Comparison of ENCODE assay signal across 10 mouse cellular contexts in the genomic region with DNA sequence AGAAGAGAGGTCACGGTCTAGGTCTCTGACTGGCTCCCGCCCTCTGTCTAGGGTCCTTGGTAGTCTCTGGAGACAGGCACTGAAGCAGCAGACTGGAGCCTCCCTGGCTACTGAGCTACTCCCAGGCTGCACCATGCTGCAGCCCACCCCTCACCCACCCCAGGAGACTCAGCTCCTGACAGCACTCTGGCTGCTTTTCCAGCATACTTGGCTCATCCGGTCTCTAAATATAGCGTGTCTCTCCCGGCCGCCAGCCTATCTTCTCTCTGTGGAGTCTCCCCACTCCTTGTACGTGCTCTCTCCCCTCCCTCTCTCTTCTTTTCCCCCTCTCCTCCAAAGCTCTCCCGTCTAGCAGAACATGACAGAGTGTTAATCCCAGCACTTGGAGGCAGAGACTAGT. TPM values are rescaled to one million over a fixed set of nuclear protein-coding genes. Genes with fewer than 3 reads are reported as not detected.
DNase-seq lines count a peak whose midpoint lies in the region; ATAC-seq and TF ChIP-seq lines count a peak whose summit lies in the region.
"Had no signal": no experiment of that assay in that cellular context is flagged by ENCODE, and none has a peak within 500 bp of the region (broad histone marks: within the 10 kb centered on the region; RNA-seq: fewer than 3 reads in every experiment).

No protein-coding gene starts in this region.

- no peak for TF ChIP-seq POLR2A in thymus, adult 2 months (IDR thresholded peaks at IDR 0.05; ENCODE audit: control insufficient read depth, extremely low read depth, insufficient read depth, low read length, poor library complexity)

- H3K27me3 ChIP-seq in forebrain, embryonic 14.5 days (replicated peaks; ENCODE audit: control insufficient read depth, insufficient read depth, low read length), result 0 out of 2 replicates have a peak, but pooled peaks cover 3% of the 10 kb centered on the region
- H3K27me3 ChIP-seq in forebrain, embryonic 12.5 days, result peaks cover 26% of the 10 kb centered on the region
- H3K27me3 ChIP-seq in intestine, postnatal 0 days (replicated peaks; ENCODE audit: control insufficient read depth, insufficient read depth, low read length), result no peaks in the 10 kb centered on the region; the same call in 1 of the 2 replicates
- H3K27me3 ChIP-seq in stomach, postnatal 0 days (ENCODE audit: control insufficient read depth, insufficient read depth, low read length), result no peaks in the 10 kb centered on the region
- no peaks in the 10 kb centered on the region; the same call in 1 of the 2 replicates for H3K27me3 ChIP-seq in thymus, adult 2 months (ENCODE audit: control insufficient read depth, insufficient read depth, low read length)

- H3K4me2 ChIP-seq in forebrain, embryonic 14.5 days (ENCODE audit: low read length), result no peak overlapping the region
- no peak overlapping the region for H3K4me2 ChIP-seq in forebrain, embryonic 12.5 days
- 0 out of 2 replicates have a peak overlapping the region, but pooled peaks have one; percentile 6 for H3K4me2 ChIP-seq in intestine, postnatal 0 days (replicated peaks; ENCODE audit: low read depth)
- no peak overlapping the region for H3K4me2 ChIP-seq in stomach, postnatal 0 days (replicated peaks; ENCODE audit: low read depth)

- TF ChIP-seq CTCF in intestine, postnatal 0 days (IDR thresholded peaks at IDR 0.05; ENCODE audit: low read depth), result no peak
- TF ChIP-seq CTCF in stomach, postnatal 0 days (IDR thresholded peaks at IDR 0.05; ENCODE audit: low read depth), result no peak
- TF ChIP-seq CTCF in thymus, adult 2 months (IDR thresholded peaks at IDR 0.05; ENCODE audit: borderline replicate concordance, control insufficient read depth, extremely low read depth, insufficient read depth, low read length, poor library complexity), result no peak

- no peak for TF ChIP-seq EP300 in stomach, postnatal 0 days (optimal IDR thresholded peaks at IDR 0.05)

- H3K27ac ChIP-seq in forebrain, embryonic 14.5 days (ENCODE audit: low read depth, low read length), result peak overlapping the region; percentile 75
- no peak overlapping the region for H3K27ac ChIP-seq in forebrain, embryonic 12.5 days
- no peak overlapping the region for H3K27ac ChIP-seq in intestine, postnatal 0 days (ENCODE audit: low read depth, low read length)
- 0 out of 2 replicates have a peak overlapping the region, but pooled peaks have one; percentile 45 for H3K27ac ChIP-seq in stomach, postnatal 0 days (replicated peaks)
- H3K27ac ChIP-seq in thymus, adult 2 months (ENCODE audit: control insufficient read depth, insufficient read depth, low read length), result no peak overlapping the region

- H3K9me3 ChIP-seq in forebrain, embryonic 14.5 days (replicated peaks; ENCODE audit: control insufficient read depth, low read length), result no peaks in the 10 kb centered on the region
- peaks cover 7% of the 10 kb centered on the region; the same call in 1 of the 2 replicates for H3K9me3 ChIP-seq in forebrain, embryonic 12.5 days
- no peaks in the 10 kb centered on the region for H3K9me3 ChIP-seq in intestine, postnatal 0 days (ENCODE audit: control insufficient read depth)
- no peaks in the 10 kb centered on the region for H3K9me3 ChIP-seq in stomach, postnatal 0 days (ENCODE audit: control insufficient read depth, low read length)

- H3K9ac ChIP-seq in forebrain, embryonic 14.5 days (ENCODE audit: low read length), result peak overlapping the region; percentile 6; the same call in 1 of the 2 replicates
- no peak overlapping the region for H3K9ac ChIP-seq in forebrain, embryonic 12.5 days
- no peak overlapping the region for H3K9ac ChIP-seq in intestine, postnatal 0 days (ENCODE audit: low read depth, low read length)
- peak overlapping the region; percentile 3; the same call in 1 of the 2 replicates for H3K9ac ChIP-seq in stomach, postnatal 0 days (ENCODE audit: low read length)

- peak; percentile 76; the same call in 1 of the 2 replicates for ATAC-seq in forebrain, embryonic 14.5 days
- ATAC-seq in forebrain, embryonic 12.5 days (ENCODE audit: low FRiP score), result no peak
- ATAC-seq in intestine, postnatal 0 days, result no peak
- peak; percentile 43; the same call in 1 of the 2 replicates for ATAC-seq in stomach, postnatal 0 days (ENCODE audit: low FRiP score, low TSS enrichment)

- WGBS in forebrain, embryonic 14.5 days, result 62% methylated on average over 8 of the region's 8 CpGs
- 71% methylated on average over 8 of the region's 8 CpGs for WGBS in forebrain, embryonic 12.5 days
- 47% methylated on average over 8 of the region's 8 CpGs for WGBS in intestine, postnatal 0 days
- 31% methylated on average over 8 of the region's 8 CpGs for WGBS in stomach, postnatal 0 days
- WGBS in thymus, adult 2 months, result 86% methylated on average over 8 of the region's 8 CpGs

- no peaks in the 10 kb centered on the region for H3K36me3 ChIP-seq in forebrain, embryonic 14.5 days (ENCODE audit: control insufficient read depth, insufficient read depth, low read length)
- no peaks in the 10 kb centered on the region for H3K36me3 ChIP-seq in forebrain, embryonic 12.5 days (replicated peaks)
- no peaks in the 10 kb centered on the region for H3K36me3 ChIP-seq in intestine, postnatal 0 days (ENCODE audit: control insufficient read depth, insufficient read depth)
- H3K36me3 ChIP-seq in stomach, postnatal 0 days (ENCODE audit: control insufficient read depth, insufficient read depth, low read length), result no peaks in the 10 kb centered on the region
- H3K36me3 ChIP-seq in thymus, adult 2 months (ENCODE audit: control insufficient read depth, insufficient read depth, low read length), result no peaks in the 10 kb centered on the region

- no peak overlapping the region for H3K4me3 ChIP-seq in forebrain, embryonic 14.5 days (ENCODE audit: low read depth, low read length)
- no peak overlapping the region for H3K4me3 ChIP-seq in forebrain, embryonic 12.5 days (replicated peaks)
- no peak overlapping the region for H3K4me3 ChIP-seq in intestine, postnatal 0 days (ENCODE audit: low read depth, low read length)
- H3K4me3 ChIP-seq in stomach, postnatal 0 days (ENCODE audit: low read depth, low read length), result no peak overlapping the region
- H3K4me3 ChIP-seq in thymus, adult 2 months (ENCODE audit: control insufficient read depth, insufficient read depth, low read length), result no peak overlapping the region
- H3K4me3 ChIP-seq: myocyte had no signal

- DNase-seq in forebrain, embryonic 14.5 days (ENCODE audit: low spot score), result peak; percentile 85
- peak; percentile 66 for DNase-seq in lung, postnatal 10 days
- DNase-seq in lung, postnatal 14 days, result no peak
- no peak for DNase-seq in stomach, postnatal 0 days (ENCODE audit: low spot score)
- DNase-seq in thymus, adult 2 months, result no peak
- no peak for DNase-seq in testis, postnatal 14 days (ENCODE audit: low spot score)
- DNase-seq: adrenal gland, postnatal 14 days had no signal

- H3K4me1 ChIP-seq in forebrain, embryonic 14.5 days (ENCODE audit: control insufficient read depth, insufficient read depth, low read length), result peaks cover 14% of the 10 kb centered on the region
- H3K4me1 ChIP-seq in forebrain, embryonic 12.5 days, result peaks cover 29% of the 10 kb centered on the region
- H3K4me1 ChIP-seq in intestine, postnatal 0 days (replicated peaks; ENCODE audit: control insufficient read depth, insufficient read depth, low read length), result no peaks in the 10 kb centered on the region; the same call in 1 of the 2 replicates
- H3K4me1 ChIP-seq in stomach, postnatal 0 days (replicated peaks; ENCODE audit: control insufficient read depth, insufficient read depth), result no peaks in the 10 kb centered on the region
- H3K4me1 ChIP-seq in thymus, adult 2 months (replicated peaks; ENCODE audit: control insufficient read depth, insufficient read depth, low read length), result peaks cover 13% of the 10 kb centered on the region

RNA-seq across cellular contexts. Expression of gene Gipr, which starts 4.2 kb away (rescaled TPM):
- polyA plus RNA-seq in forebrain, embryonic 14.5 days (2014; fragmentation: Nextera tagmentation; extraction: Ambion mirVana), result 4.8 and 8.2 TPM in 2 replicates
- polyA plus RNA-seq in forebrain, embryonic 12.5 days (2016; fragmentation: Nextera tagmentation; extraction: Ambion mirVana), result 1.1 and 1.3 TPM in 2 replicates
- polyA plus RNA-seq in intestine, postnatal 0 days (2015; fragmentation: Nextera tagmentation; extraction: Ambion mirVana), result 0.48 and 0.67 TPM in 2 replicates
- polyA plus RNA-seq in stomach, postnatal 0 days (2015; fragmentation: Nextera tagmentation; extraction: Ambion mirVana), result 0.22 and 0.27 TPM in 2 replicates
- polyA plus RNA-seq in thymus, adult 2 months (2012; rRNA removed), result 0.73 and 0.79 TPM in 2 replicates

RNA-seq across cellular contexts. Expression of gene Eml2, which starts 6.1 kb away (rescaled TPM):
- polyA plus RNA-seq in forebrain, embryonic 14.5 days (2014; fragmentation: Nextera tagmentation; extraction: Ambion mirVana), result 3.4 TPM in 2 replicates
- polyA plus RNA-seq in forebrain, embryonic 12.5 days (2016; fragmentation: Nextera tagmentation; extraction: Ambion mirVana), result 5.8 and 6.5 TPM in 2 replicates
- 5.0 and 5.1 TPM in 2 replicates for polyA plus RNA-seq in intestine, postnatal 0 days (2015; fragmentation: Nextera tagmentation; extraction: Ambion mirVana)
- polyA plus RNA-seq in stomach, postnatal 0 days (2015; fragmentation: Nextera tagmentation; extraction: Ambion mirVana), result 8.4 and 8.8 TPM in 2 replicates
- 38.9 and 40.3 TPM in 2 replicates for polyA plus RNA-seq in thymus, adult 2 months (2012; rRNA removed)

RNA-seq across cellular contexts. Expression of gene Snrpd2, which starts 20.6 kb away (rescaled TPM):
- polyA plus RNA-seq in forebrain, embryonic 14.5 days (2014; fragmentation: Nextera tagmentation; extraction: Ambion mirVana), result 141 and 155 TPM in 2 replicates
- polyA plus RNA-seq in forebrain, embryonic 12.5 days (2016; fragmentation: Nextera tagmentation; extraction: Ambion mirVana), result 148 and 153 TPM in 2 replicates
- 66.3 and 69.6 TPM in 2 replicates for polyA plus RNA-seq in intestine, postnatal 0 days (2015; fragmentation: Nextera tagmentation; extraction: Ambion mirVana)
- polyA plus RNA-seq in stomach, postnatal 0 days (2015; fragmentation: Nextera tagmentation; extraction: Ambion mirVana), result 96.9 and 103 TPM in 2 replicates
- polyA plus RNA-seq in thymus, adult 2 months (2012; rRNA removed), result 32.8 and 36.7 TPM in 2 replicates

RNA-seq across cellular contexts. Expression of gene Qpctl, which starts 21.1 kb away (rescaled TPM):
- 11.1 and 14.0 TPM in 2 replicates for polyA plus RNA-seq in forebrain, embryonic 14.5 days (2014; fragmentation: Nextera tagmentation; extraction: Ambion mirVana)
- 14.4 and 14.7 TPM in 2 replicates for polyA plus RNA-seq in forebrain, embryonic 12.5 days (2016; fragmentation: Nextera tagmentation; extraction: Ambion mirVana)
- polyA plus RNA-seq in intestine, postnatal 0 days (2015; fragmentation: Nextera tagmentation; extraction: Ambion mirVana), result 7.3 and 8.1 TPM in 2 replicates
- polyA plus RNA-seq in stomach, postnatal 0 days (2015; fragmentation: Nextera tagmentation; extraction: Ambion mirVana), result 11.3 and 11.8 TPM in 2 replicates
- 15.3 and 18.2 TPM in 2 replicates for polyA plus RNA-seq in thymus, adult 2 months (2012; rRNA removed)

RNA-seq across cellular contexts. Expression of gene Gpr4, which starts 42.2 kb away (rescaled TPM):
- polyA plus RNA-seq in forebrain, embryonic 14.5 days (2014; fragmentation: Nextera tagmentation; extraction: Ambion mirVana), result 1.8 and 2.3 TPM in 2 replicates
- 1.6 and 1.7 TPM in 2 replicates for polyA plus RNA-seq in forebrain, embryonic 12.5 days (2016; fragmentation: Nextera tagmentation; extraction: Ambion mirVana)
- 1.3 and 1.6 TPM in 2 replicates for polyA plus RNA-seq in intestine, postnatal 0 days (2015; fragmentation: Nextera tagmentation; extraction: Ambion mirVana)
- 0.85 and 1.3 TPM in 2 replicates for polyA plus RNA-seq in stomach, postnatal 0 days (2015; fragmentation: Nextera tagmentation; extraction: Ambion mirVana)
- 4.2 and 5.5 TPM in 2 replicates for polyA plus RNA-seq in thymus, adult 2 months (2012; rRNA removed)

Comparison
In these comparisons a context has a peak if more than half of its experiments do, and no peak if none do; other contexts are left out.
1. ATAC-seq: peak in forebrain, embryonic 14.5 days (single experiment) and stomach, postnatal 0 days (single experiment); none in forebrain, embryonic 12.5 days (single experiment) and intestine, postnatal 0 days (single experiment).
2. DNase-seq: peak in forebrain, embryonic 14.5 days (single experiment) and lung, postnatal 10 days (single experiment); none in lung, postnatal 14 days (single experiment), stomach, postnatal 0 days (single experiment), thymus, adult 2 months (single experiment) and testis, postnatal 14 days (single experiment).
3. H3K27ac ChIP-seq: peak in forebrain, embryonic 14.5 days (single experiment) and stomach, postnatal 0 days (single experiment); none in forebrain, embryonic 12.5 days (single experiment), intestine, postnatal 0 days (single experiment) and thymus, adult 2 months (single experiment).
4. H3K9ac ChIP-seq: peak in forebrain, embryonic 14.5 days (single experiment) and stomach, postnatal 0 days (single experiment); none in forebrain, embryonic 12.5 days (single experiment) and intestine, postnatal 0 days (single experiment).